Mouse (Mus musculus) megakaryocyte, embryonic 14.5 days (primary cell): ENCODE measurements around the gene Asxl1.

Source experiments
- FLI1 ChIP-seq: IDR thresholded peaks from 2 replicates; pipeline ENCODE4 v1.6.1; 2012; ENCODE audit warnings: low read length, inconsistent platforms, mixed read lengths
- GATA1 ChIP-seq: IDR thresholded peaks from 3 replicates; pipeline ENCODE4 v1.6.1; 2012; ENCODE audit warnings: mixed read lengths, low read length, inconsistent platforms, borderline replicate concordance

GRCm38 (mm10) chr2:153428485-153428884 lies 82.9 kb downstream of the Asxl1 start:
- TF ChIP-seq GATA1: no peak
- TF ChIP-seq FLI1: no peak
